Mouse (Mus musculus) intestine, postnatal 0 days (tissue): Measurements from ENCODE around the gene Mcts1. TPM values are rescaled to one million over a fixed set of nuclear protein-coding genes. Genes with fewer than 3 reads are reported as not detected.
A peak's percentile ranks its signal among the peaks of the same experiment; 100 is the strongest.

ENCODE experiments used
- ATAC-seq: fragments of 200-750 bp; cut with Nextera tagmentation; 2 replicates; pipeline ENCODE4 v1.8.0; 2017; ENCODE audit warnings: mild to moderate bottlenecking, moderate TSS enrichment, moderate library complexity
- H3K27ac ChIP-seq: fragments of 300-500 bp; sonication (generic); 2 replicates; pipeline ENCODE4 v1.5.1; 2014; ENCODE audit warnings: mild to moderate bottlenecking, low read depth, low read length, moderate library complexity
- H3K27me3 ChIP-seq: fragments of 300-500 bp; sonication (generic); replicated peaks from 2 replicates; pipeline ENCODE4 v1.6.1; 2014; ENCODE audit warnings: low read length, mixed read lengths; ENCODE audit not compliant: control insufficient read depth, insufficient read depth
- H3K36me3 ChIP-seq: fragments of 300-500 bp; sonication (generic); 2 replicates; pipeline ENCODE4 v1.6.1; 2014; ENCODE audit warnings: mild to moderate bottlenecking, moderate library complexity; ENCODE audit not compliant: control insufficient read depth, insufficient read depth
- H3K4me1 ChIP-seq: fragments of 300-500 bp; sonication (generic); replicated peaks from 2 replicates; pipeline ENCODE4 v1.6.1; 2014; ENCODE audit warnings: antibody characterized with exemption, low read length, mixed read lengths; ENCODE audit not compliant: control insufficient read depth, insufficient read depth
- H3K4me2 ChIP-seq: fragments of 300-500 bp; sonication (generic); replicated peaks from 2 replicates; pipeline ENCODE4 v1.6.1; 2014; ENCODE audit warnings: low read depth, mild to moderate bottlenecking, moderate library complexity
- H3K4me3 ChIP-seq: fragments of 300-500 bp; sonication (generic); 2 replicates; pipeline ENCODE4 v1.5.1; 2014; ENCODE audit warnings: low read depth, low read length
- H3K9ac ChIP-seq: fragments of 300-500 bp; sonication (generic); 2 replicates; pipeline ENCODE4 v1.6.1; 2014; ENCODE audit warnings: mild to moderate bottlenecking, low read depth, low read length
- H3K9me3 ChIP-seq: fragments of 300-500 bp; sonication (generic); 2 replicates; pipeline ENCODE4 v1.6.1; 2016; ENCODE audit warnings: mixed run types; ENCODE audit not compliant: control insufficient read depth
- CTCF ChIP-seq: sonication (generic); IDR thresholded peaks from 2 replicates; pipeline ENCODE4 v1.5.1; 2016; ENCODE audit warnings: low read depth, mild to moderate bottlenecking, control low read depth, antibody characterized with exemption, moderate library complexity
- WGBS: fragments of 180-500 bp; shearing (Covaris S2); extraction: QIAGEN DNeasy Blood & Tissue Kit; methylation state at CpG from one replicate; pipeline ENCODE4 v1.1.7; 2014; 5-methylcytosine and 5-hydroxymethylcytosine counted together
- polyA plus RNA-seq: library from polyadenylated mRNA; unstranded; fragments of >200 nt; fragmentation: Nextera tagmentation; extraction: Ambion mirVana; gene quantifications from 2 replicates; pipeline ENCODE4 v1.2.1, GENCODE M21; 2015

The Mcts1 gene
- polyA plus RNA-seq, 1 experiment from 2014 or later: 94.7 TPM

DNA sequence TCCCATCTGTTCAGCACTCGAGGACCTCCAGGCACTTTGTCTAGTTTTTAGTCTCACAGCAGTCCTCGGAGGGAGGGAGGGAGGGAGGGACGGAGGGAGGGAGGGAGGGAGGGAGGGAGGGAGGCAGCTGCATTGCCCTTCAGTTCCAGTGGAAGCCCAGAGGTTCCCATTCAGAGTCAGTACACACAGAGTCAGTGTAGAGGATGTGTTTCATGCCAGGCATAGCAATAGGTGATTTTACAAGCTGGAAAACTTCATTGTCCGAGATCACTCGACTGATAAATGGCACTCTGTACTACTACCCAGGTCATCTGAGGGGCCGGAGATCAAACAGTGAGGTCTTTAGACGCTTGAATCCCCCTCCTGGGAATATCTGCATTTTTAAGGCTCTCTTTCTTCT lies 50.8 kb downstream of the Mcts1 start:
- H3K27me3 ChIP-seq: no peaks in the 10 kb centered on the region
- H3K4me3 ChIP-seq: no peak overlapping the region
- ATAC-seq: no peak
- 60% methylated on average over 6 of the region's 7 CpGs for WGBS
- H3K27ac ChIP-seq: no peak overlapping the region
- H3K36me3 ChIP-seq: no peaks in the 10 kb centered on the region
- no peak for TF ChIP-seq CTCF
- no peak overlapping the region for H3K9ac ChIP-seq
- no peak overlapping the region for H3K4me2 ChIP-seq
- H3K9me3 ChIP-seq: no peaks in the 10 kb centered on the region
- no peaks in the 10 kb centered on the region for H3K4me1 ChIP-seq

DNA sequence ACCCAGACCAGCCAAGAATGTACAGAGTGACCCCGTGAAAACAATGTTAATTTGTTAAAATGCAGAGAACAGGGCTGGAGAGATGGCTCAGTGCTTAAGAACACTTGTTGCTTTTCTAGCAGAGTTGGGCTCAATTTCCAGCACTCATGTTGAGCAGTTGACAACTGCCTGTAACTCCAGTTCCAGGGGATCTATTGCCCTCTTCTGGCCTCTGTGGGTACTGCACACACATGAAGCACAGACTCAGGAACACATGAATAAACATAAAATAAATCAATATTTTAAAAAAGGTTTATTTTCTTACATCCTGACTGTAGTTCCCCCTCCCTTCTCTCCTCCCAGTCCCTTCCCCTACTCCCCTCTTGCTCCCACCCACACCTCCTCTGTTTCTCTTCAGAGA lies 52.8 kb downstream of the Mcts1 start:
- WGBS: 64% methylated on average over 1 of the region's 1 CpGs
- H3K27ac ChIP-seq: no peak overlapping the region
- H3K9ac ChIP-seq: no peak overlapping the region
- no peaks in the 10 kb centered on the region for H3K36me3 ChIP-seq
- no peak for ATAC-seq
- no peaks in the 10 kb centered on the region for H3K9me3 ChIP-seq
- H3K4me2 ChIP-seq: no peak overlapping the region
- no peaks in the 10 kb centered on the region for H3K4me1 ChIP-seq
- peak; percentile 27; the same call in 1 of the 2 replicates for TF ChIP-seq CTCF
- H3K27me3 ChIP-seq: no peaks in the 10 kb centered on the region
- H3K4me3 ChIP-seq: no peak overlapping the region

DNA sequence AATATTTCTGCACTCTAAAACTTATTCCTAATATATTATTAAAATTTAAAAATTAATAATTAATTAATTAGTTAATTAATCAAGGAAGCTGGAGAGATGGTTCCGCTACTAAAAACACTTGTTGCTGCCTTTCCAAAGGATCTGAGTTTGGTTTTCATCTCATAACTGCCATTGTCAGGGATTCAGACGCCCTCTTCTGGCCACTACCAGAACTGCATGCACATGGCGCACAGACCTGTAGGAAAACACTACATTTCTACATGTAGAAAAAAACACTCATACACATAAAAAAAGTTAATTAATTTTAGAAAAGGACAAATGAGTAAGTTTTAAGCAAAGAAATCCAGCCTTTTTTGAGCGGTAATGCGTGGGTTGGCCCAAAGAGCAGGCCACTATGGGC lies 54.3 kb downstream of the Mcts1 start:
- no peak overlapping the region for H3K9ac ChIP-seq
- no peak overlapping the region for H3K27ac ChIP-seq
- no peak overlapping the region for H3K4me2 ChIP-seq
- no peaks in the 10 kb centered on the region for H3K36me3 ChIP-seq
- H3K4me1 ChIP-seq: no peaks in the 10 kb centered on the region
- peak; percentile 51 for TF ChIP-seq CTCF
- no peaks in the 10 kb centered on the region for H3K9me3 ChIP-seq
- H3K27me3 ChIP-seq: no peaks in the 10 kb centered on the region
- no peak overlapping the region for H3K4me3 ChIP-seq
- 80% methylated on average over 5 of the region's 5 CpGs for WGBS
- no peak for ATAC-seq

DNA sequence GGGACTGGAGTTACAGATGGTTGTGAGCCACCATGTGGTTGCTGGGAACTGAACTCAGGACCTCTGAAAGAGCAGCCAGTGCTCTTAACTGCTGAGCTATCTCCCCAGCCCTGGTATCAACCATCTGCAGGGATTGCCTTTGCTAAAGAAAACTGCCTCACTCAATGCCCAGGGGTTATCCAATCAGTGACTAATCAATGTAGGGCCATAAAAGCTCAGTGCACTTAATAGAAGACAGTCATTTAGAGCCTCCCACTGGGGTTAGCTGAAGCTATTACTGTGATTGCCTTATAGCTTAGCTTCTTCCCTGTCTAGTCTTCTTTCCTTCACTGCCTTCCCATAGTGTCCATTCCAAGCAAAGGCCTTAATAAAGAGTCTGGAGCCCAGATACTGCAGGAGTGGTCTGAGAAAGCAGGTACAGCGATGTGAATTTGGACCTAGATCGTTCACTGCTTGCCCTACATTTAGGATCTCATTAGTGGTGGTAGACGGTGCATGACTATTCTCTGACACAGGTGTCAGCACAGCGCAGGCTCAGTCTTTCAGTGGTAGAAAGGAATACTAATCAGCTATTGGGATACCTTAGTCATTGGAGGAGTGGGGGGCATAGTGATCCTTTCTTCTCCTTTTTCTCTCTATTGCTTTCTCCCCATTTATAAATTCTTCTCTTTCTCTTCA lies 56.0 kb downstream of the Mcts1 start:
- no peak overlapping the region for H3K4me3 ChIP-seq
- H3K27me3 ChIP-seq: no peaks in the 10 kb centered on the region
- no peak overlapping the region for H3K27ac ChIP-seq
- H3K4me2 ChIP-seq: no peak overlapping the region
- WGBS: 75% methylated on average over 4 of the region's 4 CpGs
- no peak overlapping the region for H3K9ac ChIP-seq
- no peaks in the 10 kb centered on the region for H3K36me3 ChIP-seq
- no peak for ATAC-seq
- no peaks in the 10 kb centered on the region for H3K9me3 ChIP-seq
- no peaks in the 10 kb centered on the region for H3K4me1 ChIP-seq
- no peak for TF ChIP-seq CTCF

Other genes starting within 250 kb of the Mcts1 start
- gene Lamp2, start 144.1 kb upstream of the Mcts1 start, polyA plus RNA-seq: 329 and 355 TPM in 2 replicates
- gene Cul4b, start 24.4 kb upstream of the Mcts1 start, polyA plus RNA-seq: 12.7 and 12.9 TPM in 2 replicates
- 61.8 and 68.9 TPM in 2 replicates for gene C1galt1c1, start 34.5 kb downstream of the Mcts1 start, polyA plus RNA-seq
- 0.12 and 0.22 TPM in 2 replicates for gene 6030498E09Rik, start 172.1 kb downstream of the Mcts1 start, polyA plus RNA-seq